Mouse (Mus musculus) adrenal gland, postnatal 36 days (tissue): ENCODE results near the gene Fam57b. TPM values are rescaled to one million over a fixed set of nuclear protein-coding genes. Genes with fewer than 3 reads are reported as not detected.

ENCODE experiments used
- DNase-seq, 2 experiments: peaks; one replicate each; pipeline ENCODE4 v3.0.0; 2021; ENCODE audit warnings: mixed read lengths in 1 of 2
- total RNA-seq, 2 experiments: library from RNA; stranded (reverse); gene quantifications; 2 replicates each; pipeline ENCODE4 v1.2.3; 2021

Gene Fam57b
- total RNA-seq, 2 experiments from 2014 or later, result 15.3 to 21.2 TPM

GRCm38 (mm10) chr7:126870520-126870891, 73.0 kb downstream of the Fam57b start:
- no peak for DNase-seq

- no peak for DNase-seq
Observed at GRCm38 (mm10) chr7:126877239-126877638, 79.8 kb downstream of the Fam57b start.

Other genes with a start within 250 kb of the Fam57b start
- 100 to 1,000 TPM; 243 to 301 TPM for gene Eif3c, start 231.3 kb upstream of the Fam57b start, total RNA-seq
- 1 to 10 TPM; 1.5 TPM for gene Apobr, start 212.7 kb upstream of the Fam57b start, total RNA-seq
- 10 to 100 TPM; 34.8 to 40.0 TPM for gene Cln3, start 211.9 kb upstream of the Fam57b start, total RNA-seq
- not detected for gene Il27, start 202.7 kb upstream of the Fam57b start, total RNA-seq
- gene Nupr1, start 166.8 kb upstream of the Fam57b start, total RNA-seq, result 10 to 100 TPM; 20.8 to 27.0 TPM
- 10 to 100 TPM; 39.0 to 41.7 TPM for gene Sgf29, start 148.4 kb upstream of the Fam57b start, total RNA-seq
- 10 to 100 TPM; 34.1 to 52.7 TPM for gene Sult1a1, start 121.2 kb upstream of the Fam57b start, total RNA-seq
- 10 to 100 TPM; 94.8 to 98.1 TPM for gene Bola2, start 102.3 kb upstream of the Fam57b start, total RNA-seq
- gene Slx1b, start 101.9 kb upstream of the Fam57b start, total RNA-seq, result 10 to 100 TPM in 1 of 2 experiments, 1 to 10 TPM in 1; 8.7 to 14.8 TPM
- 10 to 100 TPM; 10.1 to 11.6 TPM for gene Coro1a, start 89.9 kb upstream of the Fam57b start, total RNA-seq
- gene Mapk3, start 38.1 kb upstream of the Fam57b start, total RNA-seq, result 100 to 1,000 TPM; 129 to 150 TPM
- 1 to 10 TPM; 1.3 to 4.7 TPM for gene Gdpd3, start 31.3 kb upstream of the Fam57b start, total RNA-seq
- 100 to 1,000 TPM in 1 of 2 experiments, 10 to 100 TPM in 1; 88.9 to 157 TPM for gene Ypel3, start 20.7 kb upstream of the Fam57b start, total RNA-seq
- gene Tbx6, start 16.2 kb upstream of the Fam57b start, total RNA-seq, result under 1 TPM; 0.46 to 0.70 TPM
- gene Ppp4c, start 5.2 kb upstream of the Fam57b start, total RNA-seq, result 10 to 100 TPM; 81.0 to 86.5 TPM
- gene 4930451I11Rik, start 34.0 kb downstream of the Fam57b start, total RNA-seq, result not detected
- gene Doc2a, start 49.7 kb downstream of the Fam57b start, total RNA-seq, result under 1 TPM; 0.43 to 0.50 TPM
- 10 to 100 TPM; 14.5 to 16.0 TPM for gene Hirip3, start 64.3 kb downstream of the Fam57b start, total RNA-seq
- 10 to 100 TPM; 39.7 to 45.0 TPM for gene Ino80e, start 64.7 kb downstream of the Fam57b start, total RNA-seq
- 10 to 100 TPM; 54.9 to 81.3 TPM for gene Taok2, start 87.0 kb downstream of the Fam57b start, total RNA-seq
- 10 to 100 TPM; 27.3 to 32.4 TPM for gene Tmem219, start 125.2 kb downstream of the Fam57b start, total RNA-seq
- 10 to 100 TPM; 23.7 to 31.9 TPM for gene Kctd13, start 131.2 kb downstream of the Fam57b start, total RNA-seq
- gene Asphd1, start 151.9 kb downstream of the Fam57b start, total RNA-seq, result 1 to 10 TPM; 1.6 to 2.4 TPM
- 100 to 1,000 TPM in 1 of 2 experiments, 10 to 100 TPM in 1; 47.1 to 108 TPM for gene Sez6l2, start 152.9 kb downstream of the Fam57b start, total RNA-seq
- gene Cdipt, start 178.2 kb downstream of the Fam57b start, total RNA-seq, result 10 to 100 TPM; 85.1 to 93.1 TPM
- under 1 TPM; 0.60 to 0.69 TPM for gene Cdiptos, start 178.4 kb downstream of the Fam57b start, total RNA-seq
- gene Mvp, start 217.0 kb downstream of the Fam57b start, total RNA-seq, result 100 to 1,000 TPM; 102 to 129 TPM
- gene Pagr1b, start 218.8 kb downstream of the Fam57b start, total RNA-seq, result 1 to 10 TPM in 1 of 2 experiments, not detected in 1; 3.0 TPM
- gene Pagr1a, start 219.7 kb downstream of the Fam57b start, total RNA-seq, result 10 to 100 TPM in 1 of 2 experiments, 1 to 10 TPM in 1; 4.4 to 15.1 TPM
- gene Gm42742, start 223.4 kb downstream of the Fam57b start, total RNA-seq, result 10 to 100 TPM; 28.9 to 29.6 TPM
- gene Prrt2, start 223.5 kb downstream of the Fam57b start, total RNA-seq, result 1 to 10 TPM; 1.9 to 2.9 TPM
- 100 to 1,000 TPM; 120 to 126 TPM for gene Maz, start 229.4 kb downstream of the Fam57b start, total RNA-seq
- gene Kif22, start 244.8 kb downstream of the Fam57b start, total RNA-seq, result 1 to 10 TPM; 5.7 to 6.8 TPM